Mouse (Mus musculus): ENCODE measurements around the gene Tmem101.

DNA sequence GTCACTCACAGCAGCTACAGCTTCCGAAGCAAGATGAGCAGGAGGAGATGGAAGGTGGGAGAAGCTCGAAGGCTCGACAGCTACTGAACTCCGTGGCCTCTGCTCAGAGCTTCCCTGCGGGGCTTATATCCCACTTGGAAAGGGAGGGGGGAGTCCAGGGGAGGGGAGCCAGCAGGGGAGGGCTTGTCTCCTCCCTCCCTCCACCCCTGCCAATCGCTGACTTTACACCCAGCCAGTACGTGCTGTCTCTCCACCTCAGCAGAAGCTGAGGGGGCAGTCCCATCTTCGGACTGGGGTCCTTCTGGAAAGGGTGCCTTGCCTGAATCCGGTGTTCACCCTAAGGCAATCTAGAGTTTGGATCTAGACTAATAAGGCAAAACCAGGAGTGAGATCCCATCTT, 48.5 kb downstream of the Tmem101 start, which contains the start of gene Pyy:
- no peak for TF ChIP-seq CTCF (IDR thresholded peaks at IDR 0.05; ENCODE audit: control insufficient read depth, insufficient read depth, low read length)
- TF ChIP-seq POLR2A (IDR thresholded peaks at IDR 0.05; ENCODE audit: borderline replicate concordance, control insufficient read depth, low read depth, low read length): no peak
